Mouse (Mus musculus) kidney, adult 8-10 months (tissue): Measurements from ENCODE around the gene Crb3.
"Not testable (repeated sequence)": the region's sequence is repeated elsewhere in the genome, so short reads cannot be mapped to it uniquely, and the experiment has no call there.

ENCODE experiments used
- DNase-seq, 2 experiments: peaks; one replicate each; pipeline ENCODE4 v3.0.0; 2022

Crb3 gene

GRCm38 (mm10) chr17:57058891-57059485 lies at the start of gene Crb3:
Gene Crb3, plus strand, starts transcription at chr17:57059105.
- peak; percentile 41 to 43 for DNase-seq

GRCm38 (mm10) chr17:57010911-57011235 lies 48.0 kb upstream of the Crb3 start:
- DNase-seq, result no peak

- peak; percentile 93 to 94 for DNase-seq
These were observed 47.4 kb upstream of the Crb3 start, which contains the start of the genes Gtf2f1 and Gm17949 for GRCm38 (mm10) chr17:57011236-57012141. Gene Gtf2f1, minus strand, starts transcription at chr17:57011288. Gene Gm17949, plus strand, starts transcription at chr17:57011469.

- DNase-seq, result no peak
These were observed 46.6 kb upstream of the Crb3 start for GRCm38 (mm10) chr17:57012245-57012795.

DNA sequence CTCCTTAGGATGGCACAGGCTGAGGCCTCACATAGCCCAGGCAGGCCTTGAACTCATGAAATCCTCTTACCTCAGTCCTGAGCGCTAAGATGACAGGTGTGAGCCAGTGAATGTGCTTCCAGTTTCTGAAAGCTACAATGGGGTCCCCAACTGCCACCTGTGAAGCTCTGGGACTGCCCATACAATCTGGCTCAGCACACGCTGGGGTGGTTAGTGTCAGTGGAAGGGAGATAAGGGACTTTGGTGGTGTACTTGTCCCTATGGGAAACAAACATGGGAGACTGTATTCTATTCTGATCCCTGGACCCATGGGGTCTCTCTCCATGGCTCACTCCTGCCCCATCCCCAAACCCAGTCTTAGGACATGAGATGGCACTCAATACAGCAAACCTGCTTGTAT lies 39.2 kb upstream of the Crb3 start:
- no peak for DNase-seq

- DNase-seq, result no peak
These were observed 37.9 kb upstream of the Crb3 start for GRCm38 (mm10) chr17:57020960-57021359.

DNA sequence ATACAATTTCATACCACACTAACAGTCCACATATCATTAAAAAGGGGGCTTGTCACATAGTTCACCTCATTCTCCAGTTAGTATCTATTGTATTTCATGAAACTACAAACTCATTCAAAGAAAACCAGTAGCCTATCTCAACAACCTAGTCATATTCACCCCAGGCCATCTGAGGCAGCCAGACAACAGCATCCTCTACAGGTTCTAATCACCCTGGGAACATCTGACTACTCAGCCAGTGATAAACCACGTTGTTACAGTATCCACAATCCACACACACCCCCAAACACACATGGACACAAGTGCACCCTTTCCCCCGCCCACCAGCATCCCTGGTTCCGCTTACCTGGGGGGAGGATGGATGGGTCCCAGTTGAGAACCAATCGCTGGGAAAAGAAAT lies 31.4 kb upstream of the Crb3 start:
- DNase-seq, result no peak

DNA sequence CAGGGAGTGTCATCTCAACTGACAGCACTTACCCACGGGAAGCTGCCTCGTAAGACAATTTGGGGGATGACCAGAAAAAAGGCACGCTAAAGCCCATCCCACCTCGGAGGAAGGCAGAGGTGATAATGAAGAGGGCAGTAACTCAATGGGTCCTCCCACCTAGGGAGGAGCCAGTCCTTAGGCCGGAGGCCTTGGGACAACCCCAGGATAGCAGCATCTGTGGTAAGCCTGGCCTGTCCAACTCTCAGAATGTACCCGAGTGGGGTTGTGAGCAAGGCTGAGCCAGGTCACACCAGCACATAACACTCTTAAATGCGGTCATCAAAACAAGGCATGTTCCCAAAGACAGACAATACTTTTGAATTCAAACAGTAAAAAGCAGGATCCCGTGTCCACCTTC lies 29.2 kb upstream of the Crb3 start:
- DNase-seq, result peak in 1 of 2 experiments; percentile 26

- DNase-seq, result peak in 1 of 2 experiments; percentile 23
These were observed 27.8 kb upstream of the Crb3 start, which contains the start of gene Khsrp for GRCm38 (mm10) chr17:57030931-57031660. Gene Khsrp, minus strand, starts transcription at chr17:57031522.

DNA sequence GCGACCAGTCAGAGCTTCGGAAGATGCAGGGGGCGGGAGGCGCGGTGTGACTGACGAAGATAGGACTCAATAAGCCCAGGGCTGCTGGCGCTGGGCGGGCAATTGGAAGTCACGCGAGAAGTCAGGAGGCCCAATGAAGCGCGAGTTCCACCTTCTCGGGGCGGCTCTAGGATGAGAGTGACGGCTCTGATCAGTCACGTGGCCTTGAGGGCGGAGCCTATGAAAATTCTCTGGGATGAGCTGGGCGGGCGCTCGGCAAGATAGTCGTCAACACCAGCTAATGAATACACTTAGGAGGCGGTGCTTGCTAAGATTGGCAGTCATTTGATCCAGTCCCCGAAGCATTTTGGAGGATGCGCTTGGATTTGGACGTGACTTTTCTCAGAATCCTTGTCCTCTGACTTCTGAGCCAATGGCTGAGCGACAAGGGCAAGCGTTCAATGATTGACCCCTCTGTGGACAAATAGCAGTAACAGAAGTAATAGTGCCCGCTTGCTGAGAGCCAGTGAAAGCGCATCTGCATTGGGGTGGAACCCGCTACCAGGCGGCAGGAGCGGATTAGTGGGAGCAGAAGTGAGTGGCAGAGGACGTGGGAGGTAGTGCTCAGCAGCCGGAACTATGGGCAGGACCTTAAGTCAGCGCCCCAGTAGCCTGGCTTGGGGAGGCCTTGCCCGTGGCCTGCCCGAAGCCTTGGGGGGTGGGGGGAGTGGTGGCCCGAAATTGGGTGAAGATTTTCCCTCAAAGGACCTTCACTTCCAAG lies 27.1 kb upstream of the Crb3 start:
- DNase-seq, result peak; percentile 100

DNA sequence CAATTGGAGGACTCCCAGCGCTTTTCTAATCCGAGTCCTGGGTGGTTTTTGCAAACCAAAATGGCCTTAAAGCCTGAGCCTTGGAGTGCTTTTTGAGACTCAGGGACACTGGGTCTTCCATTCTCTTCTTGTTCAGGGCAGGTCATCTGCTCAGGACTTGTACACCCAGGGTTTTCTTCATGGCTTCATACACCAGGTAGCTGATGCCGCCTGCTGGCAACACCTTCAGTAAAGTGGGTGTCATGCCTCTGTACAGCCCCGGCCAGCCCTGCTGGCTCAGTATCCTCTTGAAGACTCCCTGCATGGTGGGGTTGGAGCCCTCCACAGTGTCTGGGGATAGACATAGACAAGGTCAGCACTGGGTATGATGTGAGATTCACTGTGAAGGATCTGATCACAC lies 26.1 kb upstream of the Crb3 start:
- no peak for DNase-seq

DNA sequence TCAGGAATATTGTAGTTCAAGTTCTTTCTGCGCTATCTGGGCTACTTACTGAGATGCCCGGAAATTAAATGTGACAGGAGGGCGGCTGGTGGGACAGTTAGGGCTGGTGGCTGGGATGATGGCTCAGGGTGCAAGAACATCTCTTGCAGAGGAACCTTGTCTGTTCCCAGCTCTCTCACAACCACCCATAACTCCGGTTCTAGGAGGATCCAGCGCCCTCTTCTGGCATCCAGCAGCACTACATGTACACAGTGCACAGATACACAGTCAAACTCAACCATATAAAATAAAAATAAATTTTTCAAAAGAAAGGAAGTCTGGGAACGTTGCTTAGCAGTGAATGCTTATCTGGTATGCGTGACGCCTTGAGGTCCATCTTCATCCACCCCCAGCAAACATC lies 19.9 kb upstream of the Crb3 start:
- DNase-seq, result no peak

- DNase-seq, result no peak
These were observed 17.4 kb upstream of the Crb3 start, which contains the start of gene Slc25a41 for GRCm38 (mm10) chr17:57041554-57041953. Gene Slc25a41, minus strand, starts transcription at chr17:57041654.

DNA sequence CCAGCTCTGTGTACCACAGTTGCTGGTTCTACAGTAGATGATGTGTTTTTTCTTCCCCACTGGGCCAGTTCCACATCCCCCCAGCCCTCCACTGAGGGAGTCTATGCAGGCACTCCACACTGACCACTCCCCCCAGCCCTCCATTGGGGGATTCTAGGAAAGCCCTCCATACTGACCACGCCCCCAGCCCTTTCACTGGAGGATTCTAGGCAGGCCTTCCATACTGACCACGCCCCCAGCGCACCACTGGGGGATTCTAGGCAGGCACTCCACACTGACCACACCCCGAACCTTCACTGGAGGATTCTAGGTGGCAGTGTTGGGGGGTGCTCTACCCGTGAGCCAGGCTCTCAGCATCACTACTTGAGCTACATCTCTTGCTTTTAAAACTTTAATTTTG lies 11.5 kb upstream of the Crb3 start:
- no peak for DNase-seq

- DNase-seq, result no peak
These were observed 10.1 kb upstream of the Crb3 start for GRCm38 (mm10) chr17:57048816-57049215.

DNA sequence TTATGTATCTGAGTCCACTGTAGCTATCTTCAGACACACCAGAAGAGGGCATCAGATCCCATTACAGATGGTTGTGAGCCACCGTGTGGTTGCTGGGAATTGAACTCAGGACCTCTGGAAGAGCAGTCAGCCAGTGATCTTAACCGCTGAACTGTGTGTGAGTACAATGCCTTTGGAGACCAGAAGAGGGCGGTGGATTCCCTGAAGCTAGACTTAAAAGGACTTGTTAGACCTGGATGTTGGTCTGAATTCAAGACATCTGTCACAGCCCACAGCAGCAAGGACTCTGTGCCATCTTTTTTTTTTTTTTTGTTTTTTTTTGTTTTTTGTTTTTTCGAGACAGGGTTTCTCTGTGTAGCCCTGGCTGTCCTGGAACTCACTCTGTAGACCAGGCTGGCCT lies 7.2 kb upstream of the Crb3 start:
- DNase-seq, result not testable (repeated sequence)

- no peak for DNase-seq
These were observed 2.7 kb upstream of the Crb3 start for GRCm38 (mm10) chr17:57056246-57056645.

GRCm38 (mm10) chr17:57059486-57059977 lies 627 bp downstream of the Crb3 start, which contains the start of gene Slc25a23:
Gene Slc25a23, minus strand, starts transcription at chr17:57059863.
- peak; percentile 63 to 71 for DNase-seq

DNA sequence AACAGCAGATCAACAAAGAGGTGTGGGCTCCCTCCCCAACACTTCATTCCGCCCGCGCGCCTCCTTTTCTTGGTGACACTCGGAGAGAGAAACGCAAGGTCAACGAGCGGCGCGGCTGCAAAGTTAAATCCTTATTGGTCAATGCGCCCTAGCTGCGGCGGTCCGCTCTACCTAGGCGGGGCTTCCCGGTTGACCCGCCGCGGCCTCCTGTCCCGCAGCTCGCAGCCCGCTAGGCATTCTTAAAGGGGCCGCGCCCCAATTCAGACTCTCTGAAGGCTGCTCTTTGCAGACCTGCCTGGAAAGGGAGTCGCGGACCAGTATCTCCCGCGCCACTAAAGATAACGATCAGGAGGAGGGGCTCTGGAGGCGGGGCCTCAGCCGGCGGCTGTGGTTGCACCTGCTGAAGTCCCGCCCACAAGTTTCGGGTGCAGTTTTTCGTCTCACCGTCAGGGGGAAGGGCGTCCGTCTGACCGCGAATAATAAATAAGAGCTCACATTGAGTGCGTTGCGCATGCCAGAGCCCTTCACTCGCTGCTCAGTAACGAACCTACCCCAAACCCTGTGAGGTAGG lies 1.4 kb downstream of the Crb3 start:
- DNase-seq, result peak; percentile 97 to 98

DNA sequence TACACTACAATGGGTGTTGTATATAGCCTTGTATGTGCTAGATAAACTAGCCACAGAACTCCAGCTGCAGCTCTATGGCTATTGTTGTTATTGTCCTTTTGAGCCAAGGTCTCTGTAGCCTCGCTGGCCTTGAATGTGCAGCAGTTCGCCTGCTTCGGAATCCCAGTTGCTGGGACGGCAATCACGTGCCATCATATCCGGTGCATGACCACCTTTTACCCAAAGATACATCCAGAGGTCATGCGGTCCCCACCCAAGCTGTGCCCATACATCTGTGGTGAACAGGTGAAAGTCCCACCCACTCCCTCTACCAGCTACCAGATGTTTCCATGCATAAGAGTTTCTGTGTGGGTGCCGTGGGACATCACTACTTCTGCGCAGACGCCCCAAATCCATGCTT lies 2.2 kb downstream of the Crb3 start:
- DNase-seq, result peak; percentile 23 to 30

GRCm38 (mm10) chr17:57062011-57062521 lies 3.2 kb downstream of the Crb3 start:
- peak; percentile 88 to 89 for DNase-seq
